29 mouse cellular contexts compared by ENCODE assay signal in the genomic region with DNA sequence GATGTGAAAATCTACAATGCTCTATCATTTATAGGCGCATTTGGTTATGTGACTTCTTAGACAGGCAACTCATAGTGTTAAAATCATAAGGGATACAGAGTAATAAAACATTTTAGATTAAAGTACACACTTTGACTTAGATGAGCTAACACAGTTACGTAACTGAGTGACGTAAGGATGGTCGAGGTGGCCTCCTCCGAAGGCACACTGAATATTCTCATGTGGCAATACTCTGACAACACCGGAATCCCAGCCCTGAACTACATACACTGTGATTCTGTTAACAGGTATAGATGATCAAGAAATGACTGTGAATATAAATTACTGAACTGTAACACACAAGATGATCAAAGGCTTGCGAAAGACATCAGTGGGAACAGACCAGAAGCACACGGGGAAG. TPM values are rescaled to one million over a fixed set of nuclear protein-coding genes. Genes with fewer than 3 reads are reported as not detected.
"Had no signal": no experiment of that assay in that cellular context is flagged by ENCODE, and none has a peak within 500 bp of the region (broad histone marks: within the 10 kb centered on the region; RNA-seq: fewer than 3 reads in every experiment).

No protein-coding gene starts in this region.

- H3K4me2 ChIP-seq: limb, embryonic 13.5 days; liver, embryonic 13.5 days; lung, embryonic 14.5 days; neural tube, embryonic 13.5 days; stomach, embryonic 15.5 days had no signal

- DNase-seq: kidney, adult 18-20 months; kidney, adult 9 months; kidney, postnatal 14 days; kidney, postnatal 4 days; liver; liver, embryonic 13.5 days; lung, embryonic 14.5 days; lung, postnatal 4 days; retina, postnatal 1 day; right cerebral cortex, postnatal 25 days; spleen, adult 18-20 months; thymus, adult 2 months; thymus, postnatal 14 days; thymus, postnatal 4 days had no signal

- H3K27me3 ChIP-seq: limb, embryonic 13.5 days; liver, embryonic 13.5 days; neural tube, embryonic 13.5 days; stomach, embryonic 15.5 days had no signal

- H3K4me1 ChIP-seq: limb, embryonic 13.5 days; liver, embryonic 13.5 days; neural tube, embryonic 13.5 days; stomach, embryonic 15.5 days had no signal

- H3K9ac ChIP-seq: limb, embryonic 13.5 days; liver, embryonic 13.5 days; lung, embryonic 14.5 days; neural tube, embryonic 13.5 days; stomach, embryonic 15.5 days had no signal

- H3K4me3 ChIP-seq: limb, embryonic 10.5 days; limb, embryonic 13.5 days; liver, embryonic 13.5 days; myocyte; neural tube, embryonic 13.5 days; stomach, embryonic 15.5 days had no signal

- ATAC-seq: inflammation-experienced regulatory T-cells, adult 6 months; intestine, embryonic 16.5 days; lung, postnatal 0 days; midbrain, embryonic 16.5 days had no signal

- H3K27ac ChIP-seq: limb, embryonic 10.5 days; limb, embryonic 13.5 days; liver, embryonic 13.5 days; neural tube, embryonic 13.5 days; stomach, embryonic 15.5 days had no signal

- H3K9me3 ChIP-seq: limb, embryonic 10.5 days; limb, embryonic 13.5 days; liver, embryonic 13.5 days; neural tube, embryonic 13.5 days; stomach, embryonic 15.5 days had no signal

RNA-seq across cellular contexts. Expression of a gene that starts 47.5 kb away (rescaled TPM):
- total RNA-seq: megakaryocyte, adult 5-6 weeks; monocyte, adult 5-6 weeks; neutrophil, adult 5-6 weeks had no signal
- polyA plus RNA-seq: inflammation-experienced regulatory T-cells, adult 6 months; intestine, embryonic 16.5 days; kidney, embryonic 16.5 days; limb, embryonic 10.5 days; limb, embryonic 13.5 days; liver, embryonic 13.5 days; liver, embryonic 16.5 days; lung, embryonic 14.5 days; lung, postnatal 0 days; myocyte; testis, adult 2 months had no signal
